Mouse (Mus musculus) CH12F3 (cell line): ENCODE measurements at regions not wholly inside any gene's neighbourhood (a gene's known extent, or its start where the extent isn't known, plus 50 kb on each side); places are given as distances from the start of the nearest gene placed in this dataset.

Experiments
- in situ Hi-C: fragments of 300-500 bp; cut with MboI; formaldehyde crosslinking; loops from 2 replicates; pipeline ENCODE4 v1.14.3; 2020; ENCODE audit warnings: low sequenced_read_pairs

DNA sequence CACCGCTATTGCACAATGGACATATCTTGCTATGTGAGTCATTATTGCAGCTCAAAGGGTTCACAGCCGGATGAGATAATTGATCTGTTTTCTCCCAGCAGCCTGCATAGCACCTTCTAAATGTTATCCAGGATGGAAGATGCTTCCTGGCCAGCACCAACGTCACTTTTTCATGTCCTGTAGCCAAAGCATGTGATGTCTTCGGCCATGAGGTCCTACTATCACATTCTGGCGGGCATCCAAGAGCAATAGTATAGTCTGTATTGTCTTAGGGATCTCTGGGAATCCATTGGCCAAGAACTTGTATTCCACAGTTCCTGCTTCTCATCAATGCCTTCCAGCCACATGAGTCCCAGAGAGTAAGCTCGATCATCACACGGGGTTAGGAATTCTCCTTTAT lies 70.6 kb downstream of the Npy start:
- in situ Hi-C loops: no loop called here

DNA sequence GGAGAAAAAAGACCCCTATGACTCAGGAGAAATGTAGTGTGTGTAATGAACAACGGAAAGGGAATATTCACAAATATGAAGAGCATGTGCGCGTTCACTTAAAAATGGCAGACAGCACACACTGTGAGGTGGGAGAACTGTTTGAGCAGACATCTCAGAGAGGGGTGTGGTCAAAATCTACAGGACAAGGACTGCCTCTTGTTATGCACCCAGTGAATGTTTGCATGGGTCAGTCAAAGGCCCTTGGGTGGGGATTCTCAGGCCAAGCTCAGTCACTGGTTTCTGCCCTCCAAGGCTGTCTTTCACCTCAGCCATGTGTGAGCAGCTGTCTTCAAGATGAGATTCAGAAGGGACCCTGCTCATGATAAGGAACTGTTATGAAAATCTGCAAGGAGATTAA lies 76.6 kb downstream of the Npy start:
- in situ Hi-C loops: no loop called here

DNA sequence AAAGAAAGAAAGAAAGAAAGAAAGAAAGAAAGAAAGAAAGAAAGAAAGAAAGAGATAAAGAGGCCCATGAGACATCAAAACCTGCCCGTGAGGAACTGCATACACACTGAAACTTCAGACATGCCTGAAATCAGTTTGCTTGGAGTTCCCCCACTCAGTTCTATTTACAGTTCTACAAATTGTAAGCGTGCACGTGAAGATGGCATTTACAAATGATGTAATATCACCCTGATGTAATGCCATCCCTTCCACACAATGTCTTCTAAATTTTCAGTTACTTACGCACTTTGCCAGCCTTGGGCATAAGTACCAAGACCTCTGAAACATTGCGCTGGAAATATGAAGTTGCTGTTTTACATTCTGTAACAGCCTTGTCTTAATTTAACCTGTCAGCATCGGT lies 79.0 kb downstream of the Npy start:
- in situ Hi-C loops: loop anchor here (25.0 kb wide), 1 partner anchor 389 kb away; no protein-coding TSS in a partner anchor

DNA sequence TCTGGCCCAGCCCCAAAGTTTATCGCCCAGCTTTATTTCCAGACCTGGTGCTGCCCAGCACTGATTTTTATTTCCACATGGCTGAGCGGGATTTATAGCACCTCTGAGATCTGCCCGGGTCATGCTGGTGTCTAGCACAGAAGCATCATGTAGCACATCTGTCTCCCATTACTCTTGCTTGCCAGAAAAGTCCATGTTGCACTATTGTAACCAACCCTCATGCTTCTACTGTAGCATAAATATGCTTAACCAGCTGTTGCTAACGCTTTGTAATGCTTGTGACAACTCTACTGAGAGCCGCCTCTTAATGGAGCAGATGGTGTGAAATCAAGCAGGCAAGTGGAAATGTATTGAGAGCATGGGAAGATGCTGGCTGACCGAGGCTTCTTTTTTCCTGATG lies 81.5 kb downstream of the Npy start:
- in situ Hi-C loops: loop anchor here (25.0 kb wide), 1 partner anchor 392 kb away; no protein-coding TSS in a partner anchor

DNA sequence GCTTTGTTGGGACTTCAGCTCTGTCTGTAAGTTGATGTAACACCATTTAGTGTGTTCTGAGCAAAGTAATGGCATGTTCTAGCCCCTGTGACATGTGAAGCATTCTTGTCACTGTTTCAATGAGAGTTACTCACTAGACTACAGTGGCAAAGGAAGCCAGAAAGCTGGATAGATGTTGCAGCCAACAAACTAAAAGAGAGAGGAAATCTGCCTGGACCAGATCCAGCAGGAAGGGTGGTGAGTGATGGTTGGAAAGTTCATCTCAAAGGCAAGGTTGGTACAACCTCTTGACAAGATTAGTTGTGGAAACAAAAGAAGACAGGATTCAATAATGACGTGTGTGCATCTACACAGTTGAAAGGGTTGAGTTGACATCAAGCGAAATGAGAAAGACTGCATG lies 83.9 kb downstream of the Npy start:
- in situ Hi-C loops: loop anchor here (25.0 kb wide), 1 partner anchor 394 kb away; no protein-coding TSS in a partner anchor

DNA sequence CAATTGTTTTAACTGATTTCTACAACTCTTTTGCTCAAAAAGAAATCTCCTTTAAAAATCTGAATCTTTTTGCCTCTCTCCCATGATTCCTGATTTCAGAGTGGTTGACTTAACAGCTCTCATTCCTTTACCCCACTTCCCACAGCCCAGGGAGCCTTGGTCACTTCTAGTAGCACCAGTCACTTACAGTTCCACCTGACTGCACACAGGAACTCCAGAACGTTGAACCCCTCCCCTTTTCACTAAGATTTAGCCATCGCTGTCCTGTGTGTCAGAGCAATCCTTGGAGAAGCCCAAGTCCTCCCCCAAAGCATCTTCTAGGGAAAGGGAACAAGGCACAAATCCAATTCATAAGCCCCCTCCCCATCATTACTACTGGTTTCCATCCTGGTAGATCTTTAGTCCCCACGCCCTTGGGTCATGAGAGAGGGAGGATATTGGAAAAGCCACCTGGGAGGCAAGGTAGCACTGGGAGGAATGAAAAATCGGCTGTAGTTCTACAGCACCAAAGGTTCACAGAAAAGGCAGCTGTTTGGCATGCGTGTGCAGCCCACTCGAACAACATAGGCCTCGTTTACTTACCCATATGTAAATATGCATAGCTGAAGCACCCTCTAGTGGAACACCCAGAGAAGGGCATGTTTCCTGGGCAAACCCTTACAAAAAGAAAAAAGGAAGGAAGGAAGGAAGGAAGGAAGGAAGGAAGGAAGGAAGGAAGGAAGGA lies 96.7 kb downstream of the Npy start:
- in situ Hi-C loops: loop anchor here (25.0 kb wide), 1 partner anchor 407 kb away; no protein-coding TSS in a partner anchor

DNA sequence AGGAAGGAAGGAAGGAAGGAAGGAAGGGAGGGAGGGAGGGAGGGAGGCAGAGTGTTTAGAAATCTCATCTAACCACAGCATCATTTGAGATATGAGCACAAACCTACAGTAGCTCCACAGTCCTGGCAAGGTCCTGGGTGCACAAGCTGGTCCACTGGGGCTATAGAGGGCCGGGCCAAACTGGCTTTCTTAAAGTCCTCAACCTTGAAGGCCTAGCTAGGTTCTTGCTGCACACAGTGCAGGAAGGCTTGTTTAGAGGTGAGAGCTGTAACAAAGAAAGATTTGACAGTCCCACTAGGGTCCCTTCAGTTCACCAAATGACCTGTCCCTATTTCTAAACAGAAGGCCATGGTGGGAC lies 97.3 kb downstream of the Npy start:
- in situ Hi-C loops: loop anchor here (25.0 kb wide), 1 partner anchor 407 kb away; no protein-coding TSS in a partner anchor

DNA sequence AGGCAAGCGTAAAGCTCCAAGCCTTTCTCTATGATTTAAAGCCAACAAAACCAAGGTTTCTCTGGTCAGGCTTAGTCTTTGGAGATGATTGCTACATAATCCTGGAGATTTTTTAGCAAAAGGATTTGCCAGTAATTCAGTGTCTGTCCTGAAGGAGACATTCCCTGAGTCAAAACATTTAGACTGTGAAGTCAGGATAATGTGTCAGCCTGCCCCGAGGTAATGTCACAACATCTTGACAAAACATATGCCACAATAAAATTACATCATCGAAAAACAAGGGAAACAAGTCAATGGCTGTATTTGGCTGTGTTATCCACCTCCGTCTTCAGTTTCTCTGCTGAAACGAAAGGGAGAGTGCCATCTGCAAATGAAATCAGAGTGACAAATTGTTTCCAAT lies 101.8 kb downstream of the Npy start:
- in situ Hi-C loops: loop anchor here (25.0 kb wide), 1 partner anchor 412 kb away; no protein-coding TSS in a partner anchor

DNA sequence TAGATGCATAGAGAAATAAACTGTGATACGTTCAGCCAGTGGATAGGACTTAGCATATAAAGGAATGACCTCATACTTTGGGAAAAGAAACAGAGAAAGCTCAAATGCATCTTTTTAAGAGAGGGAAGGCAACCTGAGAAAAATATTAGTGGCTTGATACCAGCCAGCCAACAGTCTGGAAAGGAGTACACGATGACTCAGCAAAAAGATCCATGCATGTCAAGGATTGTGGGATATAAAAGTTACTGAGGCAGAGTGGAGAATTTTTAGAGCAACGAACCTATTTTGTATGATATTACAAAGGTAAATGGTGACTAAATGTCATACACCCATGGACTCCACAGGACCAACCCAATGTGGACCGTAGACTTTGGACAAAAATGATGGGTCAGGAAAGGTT lies 105.6 kb downstream of the Npy start:
- in situ Hi-C loops: no loop called here

DNA sequence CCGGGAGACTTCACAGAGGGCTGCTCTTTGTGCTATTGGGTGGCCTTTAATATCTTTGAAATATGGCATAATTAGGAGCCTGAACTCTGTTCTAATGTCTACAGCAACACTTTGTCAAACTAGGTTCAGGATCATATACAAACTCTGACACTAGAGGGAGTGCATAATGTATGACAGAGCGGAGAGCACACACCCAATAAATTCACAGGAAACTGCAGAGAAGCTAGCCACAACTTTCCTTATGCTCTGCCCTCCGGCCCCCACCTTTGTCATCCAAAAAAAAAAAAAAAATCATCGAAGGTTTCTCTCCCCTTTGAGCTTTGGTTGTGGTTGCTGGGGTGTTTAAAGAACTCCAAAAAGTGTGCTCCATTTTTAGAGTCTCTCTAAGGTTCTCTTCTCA lies 107.6 kb downstream of the Npy start:
- in situ Hi-C loops: no loop called here

DNA sequence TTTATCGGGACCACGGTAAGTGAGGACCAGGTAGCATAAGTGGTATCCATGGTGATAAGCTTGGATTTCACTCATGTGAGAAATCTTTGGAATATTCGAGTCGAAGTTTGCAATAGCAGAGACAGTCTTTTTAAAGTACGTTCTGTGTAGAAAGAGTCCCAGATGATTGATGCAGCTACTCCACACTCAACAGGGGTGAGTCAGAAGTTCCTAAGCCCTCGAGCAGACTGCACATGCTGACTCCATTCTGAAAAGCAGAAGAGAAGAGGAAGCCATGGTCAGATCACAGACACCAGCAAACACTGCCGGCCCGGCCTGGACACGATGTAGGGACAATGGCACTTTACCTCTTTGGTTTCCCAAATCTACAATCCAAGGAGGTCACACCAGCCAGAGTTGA lies 120.6 kb downstream of the Npy start:
- in situ Hi-C loops: no loop called here

DNA sequence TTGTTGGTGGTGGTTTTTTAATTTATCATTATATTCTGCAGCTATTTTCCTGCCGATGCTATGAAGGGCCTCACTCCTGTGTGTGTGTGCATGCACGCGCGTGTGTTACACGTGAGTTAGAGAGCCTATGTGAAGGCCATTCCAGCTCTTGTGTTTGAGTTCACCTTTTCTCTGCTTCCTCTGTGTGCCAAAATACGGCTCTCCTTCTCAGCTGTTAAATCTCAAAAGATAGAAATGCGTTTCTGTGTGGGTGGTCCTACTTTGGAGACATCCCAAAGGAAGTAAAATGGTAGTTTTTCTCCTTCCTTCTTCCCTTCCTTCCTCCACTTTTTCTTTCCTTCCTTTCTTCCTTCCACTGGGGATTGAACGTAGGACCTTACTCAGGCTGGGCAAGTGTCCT lies 136.4 kb downstream of the Npy start:
- in situ Hi-C loops: no loop called here

DNA sequence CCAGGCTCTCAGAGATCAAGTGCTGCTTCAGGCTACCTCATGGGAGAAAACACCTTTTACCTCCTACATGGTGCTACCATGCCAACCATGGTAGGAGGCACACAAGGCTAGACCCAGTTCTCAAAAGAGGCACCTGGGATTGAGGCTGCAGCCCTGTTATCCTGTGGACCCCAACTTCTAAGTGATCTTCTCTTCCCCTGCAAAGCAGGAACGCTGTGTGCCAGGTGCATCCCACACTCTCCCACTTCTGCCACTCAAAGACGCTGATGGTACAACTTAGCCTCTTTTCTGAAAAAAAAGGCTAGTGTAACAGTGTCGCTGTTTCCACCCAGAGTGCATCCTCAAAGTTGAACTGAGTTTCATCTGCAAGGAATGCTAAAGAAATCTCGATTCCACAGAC lies 138.7 kb downstream of the Npy start:
- in situ Hi-C loops: no loop called here

DNA sequence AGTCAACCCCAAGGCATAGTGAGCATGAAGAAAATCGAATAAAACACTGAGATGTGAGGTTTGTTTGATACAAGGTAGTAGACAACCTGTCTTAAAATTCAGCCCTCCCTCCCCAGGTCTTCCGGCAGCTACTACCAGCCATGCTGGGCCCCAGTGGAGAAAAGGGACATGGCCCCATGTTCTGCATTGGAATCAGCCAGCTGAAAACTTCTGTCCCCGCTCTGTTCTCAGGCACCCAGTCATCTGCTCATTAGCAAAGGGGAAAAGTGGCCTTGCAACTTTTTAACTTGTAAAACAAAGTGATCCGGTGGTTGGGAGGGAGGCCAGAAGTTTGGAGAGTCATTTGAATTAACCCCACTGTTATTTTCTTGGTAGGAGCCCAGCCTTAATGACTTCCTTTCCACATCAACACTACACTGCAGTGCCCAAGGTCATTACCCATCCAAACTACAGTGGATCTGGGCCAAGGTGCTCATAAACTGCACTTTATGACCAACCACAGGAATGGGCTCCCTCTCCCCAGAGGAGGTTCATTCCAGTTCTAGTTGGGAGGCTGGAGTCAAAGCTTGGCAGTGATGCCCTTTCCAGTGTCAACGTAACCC lies 143.5 kb downstream of the Npy start:
- in situ Hi-C loops: no loop called here

DNA sequence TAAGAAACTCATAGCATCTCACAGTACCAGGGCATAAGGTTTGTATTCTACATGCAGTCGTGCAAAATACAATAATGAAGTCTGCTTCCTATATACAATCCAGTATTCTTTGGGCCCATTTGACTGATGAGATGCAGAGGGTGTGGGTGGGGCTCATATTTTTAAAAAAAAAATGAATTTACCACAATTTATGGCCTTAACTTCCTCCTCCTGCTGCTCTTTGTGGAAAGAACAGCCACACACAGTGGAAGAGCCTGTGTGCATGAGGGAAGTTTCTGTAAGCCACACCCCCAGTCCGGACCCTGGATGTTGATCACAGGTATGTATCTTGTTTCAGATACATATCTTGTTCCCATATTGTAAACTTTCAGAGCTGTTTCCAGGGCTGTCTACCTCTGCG lies 143.5 kb upstream of the Mpp6 start:
- in situ Hi-C loops: no loop called here

DNA sequence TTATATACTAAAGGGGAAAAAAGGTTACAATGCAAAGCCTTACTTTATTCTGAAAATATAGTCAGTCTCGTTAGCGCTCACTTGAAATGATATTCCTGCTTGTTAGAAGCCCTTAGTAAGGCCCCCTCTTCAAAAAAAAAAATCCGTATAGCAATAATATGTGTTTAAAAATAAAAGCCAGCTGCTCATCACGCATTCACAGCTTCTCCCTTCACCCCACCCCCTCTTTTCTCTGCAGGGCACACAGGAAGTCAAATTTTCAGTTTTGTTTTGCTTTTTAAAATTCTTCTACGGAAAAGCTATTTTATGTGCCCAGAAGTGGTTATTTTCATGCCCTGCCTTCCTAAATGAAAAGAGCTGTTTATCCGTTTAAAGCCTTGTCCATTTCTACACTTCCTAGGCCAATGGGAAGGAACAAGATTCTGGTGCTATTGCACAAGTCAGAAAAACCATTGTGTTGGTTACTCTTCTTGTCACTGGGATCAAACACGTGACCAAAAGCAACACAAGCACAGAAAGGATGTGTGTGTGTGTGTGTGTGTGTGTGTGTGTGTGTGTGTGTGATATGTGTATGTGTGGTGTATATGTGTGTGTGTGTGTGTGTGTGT lies 136.7 kb upstream of the Mpp6 start:
- in situ Hi-C loops: no loop called here

DNA sequence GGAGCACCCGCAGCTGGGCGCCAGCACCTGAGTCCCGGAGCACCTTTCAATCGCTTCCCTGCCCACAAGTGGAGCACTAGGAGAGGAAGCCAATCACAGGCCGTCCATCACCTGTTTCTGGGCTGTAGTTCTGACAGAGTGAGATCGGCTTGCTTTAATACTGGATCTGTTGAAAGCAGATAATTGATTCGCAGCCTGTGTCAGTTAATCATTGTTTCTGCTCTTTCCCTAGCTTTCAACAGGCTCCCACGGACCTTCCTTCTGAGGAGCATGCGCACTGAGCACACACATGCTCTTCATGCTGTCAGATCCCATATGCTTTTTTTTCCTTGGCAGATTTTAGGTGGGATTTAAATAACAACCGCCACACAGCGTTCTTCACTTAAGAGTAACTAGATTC lies 132.3 kb upstream of the Mpp6 start:
- in situ Hi-C loops: no loop called here

DNA sequence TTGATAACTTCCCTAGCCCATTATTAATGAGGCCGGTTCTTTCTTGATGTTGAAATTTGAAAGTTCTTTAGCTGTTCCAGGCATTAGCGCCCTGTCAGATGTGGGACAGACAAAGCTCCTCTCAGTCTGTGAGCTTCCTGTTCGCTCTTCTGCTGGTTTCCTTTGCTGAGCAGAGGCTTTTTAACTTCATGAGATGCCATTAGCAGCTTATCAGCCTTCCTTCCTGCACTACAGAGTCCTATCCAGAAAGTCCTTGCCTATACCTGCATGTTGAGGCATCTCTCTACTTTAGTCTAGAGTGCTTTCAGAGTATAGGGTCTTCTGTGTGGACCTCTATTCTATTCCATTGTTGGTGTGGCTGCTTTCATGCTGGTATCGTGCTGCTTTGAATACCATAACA lies 126.3 kb upstream of the Mpp6 start:
- in situ Hi-C loops: no loop called here

DNA sequence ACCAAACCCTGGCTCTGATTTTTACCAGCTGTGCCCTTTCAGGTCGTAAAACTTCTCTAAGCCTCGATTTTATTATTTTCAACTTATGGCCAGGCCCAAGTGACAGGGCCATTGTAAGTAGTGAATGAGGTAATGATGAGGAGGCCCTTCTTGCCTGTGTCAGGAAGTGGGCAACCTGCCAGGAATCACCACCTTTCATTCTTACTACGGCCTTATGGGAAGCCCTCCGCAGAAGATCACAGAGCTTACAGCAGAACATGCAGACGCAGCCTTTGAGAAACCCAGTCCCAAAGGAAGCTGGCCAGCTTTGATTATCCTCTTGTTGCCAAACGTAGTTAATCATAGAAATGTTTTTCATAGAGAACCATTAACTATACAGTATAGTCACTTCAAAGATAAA lies 124.9 kb upstream of the Mpp6 start:
- in situ Hi-C loops: no loop called here

DNA sequence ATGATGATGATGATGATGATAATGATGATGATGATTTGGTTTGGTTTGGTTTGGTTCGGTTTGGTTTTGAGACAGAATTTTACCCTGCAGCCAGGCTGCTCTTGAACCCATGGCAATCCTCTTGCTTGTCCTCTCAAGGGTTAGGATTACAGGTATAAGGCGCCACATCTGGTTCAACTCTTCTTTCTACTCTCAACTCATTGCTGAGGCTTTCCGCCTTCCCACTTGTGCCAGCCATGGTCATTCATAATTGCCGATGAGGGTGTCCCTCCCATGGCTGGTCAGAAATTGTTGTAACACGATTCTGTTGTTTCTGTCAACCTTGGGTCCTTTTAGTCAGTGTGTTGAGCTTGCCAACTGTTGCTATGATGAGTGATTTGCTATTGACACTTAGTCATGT lies 122.9 kb upstream of the Mpp6 start:
- in situ Hi-C loops: no loop called here

DNA sequence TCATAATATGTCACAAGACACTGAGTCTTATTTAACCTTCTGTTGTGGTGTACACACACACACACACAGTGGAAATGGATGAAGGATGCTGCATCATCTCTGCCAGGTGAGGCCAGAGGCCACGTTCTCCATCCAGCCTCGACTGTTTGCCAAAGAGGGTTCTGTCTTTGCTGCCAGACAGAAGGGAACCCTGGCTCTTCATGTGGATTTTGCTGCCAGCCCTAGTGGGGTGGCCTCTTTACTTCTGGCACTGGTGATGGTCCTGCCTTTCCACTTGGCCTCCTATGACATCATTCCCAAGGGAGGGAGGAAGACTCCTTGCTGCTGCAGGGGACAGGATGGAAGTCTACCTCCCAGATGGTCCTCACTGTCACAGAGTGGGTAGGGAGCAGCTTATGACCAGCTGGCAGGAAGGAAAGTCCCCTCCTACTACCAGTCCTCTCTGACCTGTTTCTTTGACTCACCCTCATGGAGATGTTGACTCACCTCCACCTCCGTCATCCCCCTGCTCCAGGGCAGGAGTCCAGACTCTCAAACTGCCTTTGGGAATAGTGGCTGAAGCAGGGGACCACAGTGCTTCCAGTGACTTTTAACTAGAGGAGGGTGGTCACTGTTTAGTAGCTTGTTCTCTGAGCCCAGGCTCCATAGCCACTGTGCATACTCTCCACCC lies 122.4 kb upstream of the Mpp6 start:
- in situ Hi-C loops: no loop called here
